Mouse (Mus musculus) embryonic fibroblast, embryonic 13.5 days (primary cell): ENCODE data around the gene Katnb1.

Source experiments
- CTCF ChIP-seq: IDR thresholded peaks from 2 replicates; pipeline ENCODE4 v1.5.1; 2011; ENCODE audit warnings: mild to moderate bottlenecking, control low read depth, low read length, moderate library complexity, borderline replicate concordance; ENCODE audit not compliant: insufficient read depth
- POLR2A ChIP-seq: IDR thresholded peaks from 2 replicates; pipeline ENCODE4 v1.6.1; 2011; ENCODE audit warnings: low read depth, mild to moderate bottlenecking, control low read depth, low read length, moderate library complexity

- no peak for TF ChIP-seq CTCF
- no peak for TF ChIP-seq POLR2A
Observed at GRCm38 (mm10) chr8:95049636-95050035, 31.4 kb upstream of the Katnb1 start.
